Mouse (Mus musculus) midbrain, embryonic 16.5 days (tissue): Measurements from ENCODE around the gene Cacng6. TPM values are rescaled to one million over a fixed set of nuclear protein-coding genes. Genes with fewer than 3 reads are reported as not detected.

Source experiments
- microRNA-seq: library from miRNA; unstranded; fragments of <30 nt; microRNA quantifications from one replicate; pipeline ENCODE4, GENCODE M21; 2017
- polyA plus RNA-seq: library from polyadenylated mRNA; unstranded; fragments of >200 nt; fragmentation: Nextera tagmentation; extraction: Ambion mirVana; gene quantifications from 2 replicates; pipeline ENCODE4 v1.2.1, GENCODE M21; 2015

Cacng6 gene
- polyA plus RNA-seq, 1 experiment from 2014 or later, result not detected

Small RNAs within 50 kb of the gene (microRNA-seq; reads per million reads assigned to microRNA genes)
- 57.9 reads per million, percentile 48 among the genes with 10 or more reads in this experiment for gene Gm23450

Other genes starting within 250 kb of the Cacng6 start
- gene Nlrp12, start 174.5 kb upstream of the Cacng6 start, polyA plus RNA-seq, result 0.10 TPM in 1 of 2 replicates, not detected in the other
- 32.7 and 36.4 TPM in 2 replicates for gene Myadm, start 135.1 kb upstream of the Cacng6 start, polyA plus RNA-seq
- gene Prkcg, start 135.0 kb upstream of the Cacng6 start, polyA plus RNA-seq, result 3.3 and 3.8 TPM in 2 replicates
- gene Cacng7, start 91.2 kb upstream of the Cacng6 start, polyA plus RNA-seq, result 2.6 and 3.0 TPM in 2 replicates
- gene Cacng8, start 33.5 kb upstream of the Cacng6 start, polyA plus RNA-seq, result 13.3 and 17.3 TPM in 2 replicates
- gene Tarm1, start 78.4 kb downstream of the Cacng6 start, polyA plus RNA-seq, result not detected in 2 replicates
- 0.43 and 0.72 TPM in 2 replicates for gene Oscar, start 192.0 kb downstream of the Cacng6 start, polyA plus RNA-seq
- 375 and 400 TPM in 2 replicates for gene Ndufa3, start 193.2 kb downstream of the Cacng6 start, polyA plus RNA-seq
- gene Tfpt, start 205.7 kb downstream of the Cacng6 start, polyA plus RNA-seq, result 31.8 and 37.2 TPM in 2 replicates
- gene Prpf31, start 205.8 kb downstream of the Cacng6 start, polyA plus RNA-seq, result 86.7 and 89.1 TPM in 2 replicates
- 37.4 and 38.9 TPM in 2 replicates for gene Cnot3, start 221.1 kb downstream of the Cacng6 start, polyA plus RNA-seq
- gene Leng1, start 241.6 kb downstream of the Cacng6 start, polyA plus RNA-seq, result 12.6 and 13.2 TPM in 2 replicates